Mouse (Mus musculus): ENCODE results near the gene LTO1. TPM values are rescaled to one million over a fixed set of nuclear protein-coding genes. Genes with fewer than 3 reads are reported as not detected.
A peak's percentile ranks its signal among the peaks of the same experiment; 100 is the strongest.

The LTO1 gene
- polyA plus RNA-seq (2011; ENCODE audit: insufficient read depth, insufficient read length, low read depth, missing spikeins) = 21.5 and 30.7 TPM in 2 replicates

DNA sequence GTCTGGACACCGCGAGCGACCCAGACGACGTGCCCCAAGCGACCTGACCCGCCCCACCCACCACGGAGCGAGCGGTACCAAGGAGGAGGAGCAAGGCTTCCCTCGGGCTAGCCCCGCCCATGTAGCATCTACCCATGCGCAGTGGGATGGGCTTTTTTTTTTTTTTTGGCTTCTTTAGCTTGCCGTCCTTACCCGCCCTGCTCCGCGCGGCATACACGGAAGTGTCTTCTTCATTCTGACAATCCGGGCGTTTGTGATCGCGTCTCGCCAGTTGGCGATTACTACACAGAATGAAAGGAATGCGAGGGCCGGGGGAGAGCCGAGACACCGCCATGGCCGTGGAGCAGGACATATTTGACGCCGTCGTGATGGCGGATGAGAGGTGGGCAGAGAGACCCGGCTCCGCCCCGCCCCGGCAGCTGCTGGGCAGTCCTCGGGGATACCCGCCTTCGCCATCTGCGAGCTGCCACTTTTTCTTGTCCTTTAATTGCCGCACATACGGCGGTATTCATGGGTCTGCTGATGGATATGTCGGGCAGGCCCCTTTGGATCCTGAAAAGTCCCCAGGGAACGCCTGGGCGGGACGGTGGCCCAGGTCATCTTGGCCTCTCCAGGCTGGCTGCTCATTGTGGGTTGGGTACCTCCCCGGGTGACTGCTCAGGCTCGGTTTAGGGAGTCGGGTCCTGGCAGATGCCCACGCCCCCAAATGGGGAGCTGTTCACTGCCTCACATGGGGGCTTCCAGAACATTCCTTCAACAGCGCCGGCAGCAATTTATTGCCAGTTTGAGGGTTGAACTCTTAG is at the start of gene LTO1:
TSS of gene LTO1 (plus strand) at position 153 of the 803 bp plus-strand sequence.
- peak within 1 kb of the TSS; percentile 88 for H3K4me3 ChIP-seq (ENCODE audit: low read depth, low read length)
- H3K27me3 ChIP-seq (ENCODE audit: control insufficient read depth, insufficient read depth, low read length, poor library complexity, severe bottlenecking) = no peaks in the 10 kb centered on the region
- H3K27ac ChIP-seq (ENCODE audit: insufficient read depth, low read length) = no peak within 1 kb of the TSS
- peak within 1 kb of the TSS; percentile 61 for H3K9ac ChIP-seq (ENCODE audit: low read depth, poor library complexity, severe bottlenecking)
- no peaks in the 10 kb centered on the region for H3K4me1 ChIP-seq (ENCODE audit: control insufficient read depth, insufficient read depth, low read length)
- H3K36me3 ChIP-seq (ENCODE audit: control insufficient read depth, insufficient read depth, low read length, poor library complexity, severe bottlenecking) = no peaks in the 10 kb centered on the region
- H3K9me3 ChIP-seq (replicated peaks; ENCODE audit: control insufficient read depth, insufficient read depth, low read length, poor library complexity, severe bottlenecking) = no peaks in the 10 kb centered on the region
- no peak for TF ChIP-seq CTCF (IDR thresholded peaks at IDR 0.05; ENCODE audit: low read depth, low read length)
- TF ChIP-seq POLR2A (IDR thresholded peaks at IDR 0.05; ENCODE audit: insufficient read depth, low read length) = peak; percentile 43
- no peak for TF ChIP-seq EP300 (IDR thresholded peaks at IDR 0.05; ENCODE audit: insufficient read depth, low read depth, low read length)

DNA sequence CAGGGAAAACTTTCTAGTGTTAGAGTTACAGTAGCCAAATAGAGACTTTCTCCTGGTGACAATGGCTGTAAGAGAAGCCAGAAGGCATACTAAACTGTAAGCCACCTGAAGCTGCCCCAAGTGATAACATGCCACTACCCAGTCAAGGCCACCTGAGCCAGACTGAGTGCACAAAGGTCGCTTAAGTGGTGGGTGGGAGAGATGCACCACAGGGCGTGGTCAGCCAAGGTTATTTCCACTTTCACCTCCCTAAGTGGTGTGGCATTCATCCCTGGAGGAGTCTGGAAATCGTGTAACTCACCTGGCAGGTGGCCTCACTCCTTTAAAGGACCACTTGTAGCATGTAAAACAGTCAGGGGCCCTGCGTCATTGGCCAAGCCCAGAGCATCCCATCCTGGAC is 47.7 kb upstream of the LTO1 start:
- H3K27me3 ChIP-seq (ENCODE audit: control insufficient read depth, insufficient read depth, low read length, poor library complexity, severe bottlenecking) = no peaks in the 10 kb centered on the region
- peak; percentile 92 for TF ChIP-seq EP300 (IDR thresholded peaks at IDR 0.05; ENCODE audit: insufficient read depth, low read depth, low read length)
- no peak for TF ChIP-seq POLR2A (IDR thresholded peaks at IDR 0.05; ENCODE audit: insufficient read depth, low read length)
- peaks cover 13% of the 10 kb centered on the region for H3K4me1 ChIP-seq (ENCODE audit: control insufficient read depth, insufficient read depth, low read length)

GRCm38 (mm10) chr7:144867602-144868001 is 47.3 kb upstream of the LTO1 start:
- H3K4me1 ChIP-seq (ENCODE audit: control insufficient read depth, insufficient read depth, low read length) = peaks cover 13% of the 10 kb centered on the region

More for the DNA sequence above, 47.7 kb upstream of the LTO1 start:
- Histone ChIP-seq H3K27ac (ENCODE audit: insufficient read depth, low read length) (peak overlapping the region; percentile 94), H3K9me3 (replicated peaks; ENCODE audit: control insufficient read depth, insufficient read depth, low read length, poor library complexity, severe bottlenecking) (no peaks in the 10 kb centered on the region), H3K4me3 (ENCODE audit: low read depth, low read length) (no peak overlapping the region), H3K36me3 (ENCODE audit: control insufficient read depth, insufficient read depth, low read length, poor library complexity, severe bottlenecking) (peaks cover 31% of the 10 kb centered on the region), H3K9ac (ENCODE audit: low read depth, poor library complexity, severe bottlenecking) (no peak overlapping the region)

DNA sequence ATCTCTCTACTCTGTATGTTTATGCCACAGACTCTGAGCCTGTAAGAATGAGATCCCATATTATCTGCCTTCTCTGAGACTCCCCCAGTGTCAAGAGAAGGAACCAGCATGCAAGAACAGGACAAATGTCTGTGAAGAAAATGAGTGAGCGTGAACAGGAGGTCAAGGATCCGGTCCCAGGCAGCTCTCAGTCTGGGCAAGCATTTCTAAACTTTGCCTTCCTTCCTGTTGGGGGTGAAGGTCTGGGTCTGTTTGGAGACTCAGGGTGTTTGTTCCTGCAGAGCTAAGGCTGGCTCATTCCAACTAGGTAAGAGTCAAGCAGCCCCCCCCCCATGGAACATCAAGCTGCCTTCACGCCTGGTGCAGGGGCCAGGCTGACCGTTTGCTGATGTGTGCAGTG is 42.5 kb upstream of the LTO1 start:
- no peaks in the 10 kb centered on the region for H3K9me3 ChIP-seq (replicated peaks; ENCODE audit: control insufficient read depth, insufficient read depth, low read length, poor library complexity, severe bottlenecking)
- no peak overlapping the region for H3K9ac ChIP-seq (ENCODE audit: low read depth, poor library complexity, severe bottlenecking)
- TF ChIP-seq POLR2A (IDR thresholded peaks at IDR 0.05; ENCODE audit: insufficient read depth, low read length) = no peak
- TF ChIP-seq CTCF (IDR thresholded peaks at IDR 0.05; ENCODE audit: low read depth, low read length) = no peak
- TF ChIP-seq EP300 (IDR thresholded peaks at IDR 0.05; ENCODE audit: insufficient read depth, low read depth, low read length) = no peak
- H3K36me3 ChIP-seq (ENCODE audit: control insufficient read depth, insufficient read depth, low read length, poor library complexity, severe bottlenecking) = no peaks in the 10 kb centered on the region
- peaks cover 22% of the 10 kb centered on the region for H3K4me1 ChIP-seq (ENCODE audit: control insufficient read depth, insufficient read depth, low read length)
- no peaks in the 10 kb centered on the region for H3K27me3 ChIP-seq (ENCODE audit: control insufficient read depth, insufficient read depth, low read length, poor library complexity, severe bottlenecking)
- no peak overlapping the region for H3K4me3 ChIP-seq (ENCODE audit: low read depth, low read length)
- no peak overlapping the region; the same call in 1 of the 2 replicates for H3K27ac ChIP-seq (ENCODE audit: insufficient read depth, low read length)

More at GRCm38 (mm10) chr7:144867602-144868001, 47.3 kb upstream of the LTO1 start:
- Histone ChIP-seq H3K27me3 (ENCODE audit: control insufficient read depth, insufficient read depth, low read length, poor library complexity, severe bottlenecking) (no peaks in the 10 kb centered on the region), H3K9me3 (replicated peaks; ENCODE audit: control insufficient read depth, insufficient read depth, low read length, poor library complexity, severe bottlenecking) (no peaks in the 10 kb centered on the region), H3K36me3 (ENCODE audit: control insufficient read depth, insufficient read depth, low read length, poor library complexity, severe bottlenecking) (peaks cover 27% of the 10 kb centered on the region), H3K9ac (ENCODE audit: low read depth, poor library complexity, severe bottlenecking) (no peak overlapping the region), H3K4me3 (ENCODE audit: low read depth, low read length) (no peak overlapping the region), H3K27ac (ENCODE audit: insufficient read depth, low read length) (peak overlapping the region; percentile 94)
- TF ChIP-seq POLR2A (IDR thresholded peaks at IDR 0.05; ENCODE audit: insufficient read depth, low read length) (no peak), EP300 (IDR thresholded peaks at IDR 0.05; ENCODE audit: insufficient read depth, low read depth, low read length) (no peak), CTCF (IDR thresholded peaks at IDR 0.05; ENCODE audit: low read depth, low read length) (no peak)

- Histone ChIP-seq H3K4me3 (ENCODE audit: low read depth, low read length) (no peak overlapping the region), H3K27me3 (ENCODE audit: control insufficient read depth, insufficient read depth, low read length, poor library complexity, severe bottlenecking) (no peaks in the 10 kb centered on the region)
Measured at GRCm38 (mm10) chr7:144873160-144873559, 41.7 kb upstream of the LTO1 start.

DNA sequence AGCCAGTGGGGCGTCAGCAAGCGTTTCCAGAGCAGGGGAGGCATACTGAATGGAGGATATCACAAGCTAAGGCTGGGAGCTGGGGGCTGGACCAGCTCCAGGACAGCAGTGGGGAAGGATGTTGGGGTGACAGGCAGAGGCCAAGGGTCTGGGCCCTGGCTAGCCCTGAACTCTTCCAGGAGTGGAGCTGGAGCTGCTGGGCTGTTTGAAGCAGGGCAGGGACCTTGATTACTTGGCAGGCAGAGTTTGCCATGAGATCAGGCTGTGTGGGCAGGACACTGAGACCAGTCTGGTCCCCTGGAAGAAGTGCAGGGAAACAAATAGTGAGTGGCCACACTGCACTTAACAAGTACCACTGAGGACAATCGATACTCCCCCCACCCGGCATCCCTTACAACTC is 40.7 kb upstream of the LTO1 start:
- Histone ChIP-seq H3K9me3 (replicated peaks; ENCODE audit: control insufficient read depth, insufficient read depth, low read length, poor library complexity, severe bottlenecking) (no peaks in the 10 kb centered on the region), H3K27ac (ENCODE audit: insufficient read depth, low read length) (no peak overlapping the region), H3K4me1 (ENCODE audit: control insufficient read depth, insufficient read depth, low read length) (peaks cover 21% of the 10 kb centered on the region), H3K27me3 (ENCODE audit: control insufficient read depth, insufficient read depth, low read length, poor library complexity, severe bottlenecking) (no peaks in the 10 kb centered on the region), H3K9ac (ENCODE audit: low read depth, poor library complexity, severe bottlenecking) (no peak overlapping the region), H3K4me3 (ENCODE audit: low read depth, low read length) (no peak overlapping the region), H3K36me3 (ENCODE audit: control insufficient read depth, insufficient read depth, low read length, poor library complexity, severe bottlenecking) (no peaks in the 10 kb centered on the region)
- TF ChIP-seq EP300 (IDR thresholded peaks at IDR 0.05; ENCODE audit: insufficient read depth, low read depth, low read length) (no peak), POLR2A (IDR thresholded peaks at IDR 0.05; ENCODE audit: insufficient read depth, low read length) (no peak), CTCF (IDR thresholded peaks at IDR 0.05; ENCODE audit: low read depth, low read length) (no peak)

More at GRCm38 (mm10) chr7:144873160-144873559, 41.7 kb upstream of the LTO1 start:
- H3K36me3 ChIP-seq (ENCODE audit: control insufficient read depth, insufficient read depth, low read length, poor library complexity, severe bottlenecking) = no peaks in the 10 kb centered on the region
- no peak overlapping the region for H3K27ac ChIP-seq (ENCODE audit: insufficient read depth, low read length)
- TF ChIP-seq CTCF (IDR thresholded peaks at IDR 0.05; ENCODE audit: low read depth, low read length) (no peak), EP300 (IDR thresholded peaks at IDR 0.05; ENCODE audit: insufficient read depth, low read depth, low read length) (no peak)
- H3K4me1 ChIP-seq (ENCODE audit: control insufficient read depth, insufficient read depth, low read length) = peaks cover 21% of the 10 kb centered on the region
- H3K9me3 ChIP-seq (replicated peaks; ENCODE audit: control insufficient read depth, insufficient read depth, low read length, poor library complexity, severe bottlenecking) = no peaks in the 10 kb centered on the region
- H3K9ac ChIP-seq (ENCODE audit: low read depth, poor library complexity, severe bottlenecking) = no peak overlapping the region
